Mouse (Mus musculus) lung, postnatal 25 days (tissue): Measurements from ENCODE around the gene Grk4.
"Not testable (repeated sequence)": the region's sequence is repeated elsewhere in the genome, so short reads cannot be mapped to it uniquely, and the experiment has no call there.

Source experiments
- DNase-seq: peaks from one replicate; pipeline ENCODE4 v3.0.0; 2022; ENCODE audit warnings: low spot score

Gene Grk4

GRCm38 (mm10) chr5:34708436-34708835 lies 48.3 kb downstream of the Grk4 start:
- no peak for DNase-seq

GRCm38 (mm10) chr5:34714371-34714770 lies 54.2 kb downstream of the Grk4 start:
- not testable (repeated sequence) for DNase-seq

- DNase-seq = no peak
These were observed 54.6 kb downstream of the Grk4 start for GRCm38 (mm10) chr5:34714816-34715215.

GRCm38 (mm10) chr5:34729141-34729540 lies 69.0 kb downstream of the Grk4 start:
- DNase-seq = no peak

- DNase-seq = no peak
These were observed 70.1 kb downstream of the Grk4 start for GRCm38 (mm10) chr5:34730255-34730654.

- no peak for DNase-seq
These were observed 91.3 kb downstream of the Grk4 start for GRCm38 (mm10) chr5:34751477-34751876.

GRCm38 (mm10) chr5:34758762-34759161 lies 98.6 kb downstream of the Grk4 start:
- no peak for DNase-seq

GRCm38 (mm10) chr5:34760850-34761508 lies 100.8 kb downstream of the Grk4 start:
- DNase-seq = peak; percentile 2

GRCm38 (mm10) chr5:34761509-34761908 lies 101.3 kb downstream of the Grk4 start, which contains the start of gene Htt:
Gene Htt (plus strand): TSS chr5:34761740.
- DNase-seq = peak; percentile 97

GRCm38 (mm10) chr5:34761934-34762611 lies 101.9 kb downstream of the Grk4 start:
- DNase-seq = peak; percentile 5

GRCm38 (mm10) chr5:34771818-34772217 lies 111.6 kb downstream of the Grk4 start:
- no peak for DNase-seq

- no peak for DNase-seq
These were observed 112.6 kb downstream of the Grk4 start for GRCm38 (mm10) chr5:34772696-34773245.

GRCm38 (mm10) chr5:34773392-34773791 lies 113.2 kb downstream of the Grk4 start:
- DNase-seq = no peak

GRCm38 (mm10) chr5:34785027-34785426 lies 124.8 kb downstream of the Grk4 start:
- DNase-seq = no peak

GRCm38 (mm10) chr5:34791141-34791540 lies 131.0 kb downstream of the Grk4 start:
- no peak for DNase-seq

- DNase-seq = no peak
These were observed 140.2 kb downstream of the Grk4 start for GRCm38 (mm10) chr5:34800292-34800953.
